Mouse (Mus musculus): Measurements from ENCODE around the gene Pnmal2. TPM values are rescaled to one million over a fixed set of nuclear protein-coding genes. Genes with fewer than 3 reads are reported as not detected.

The Pnmal2 gene
- total and polyA plus RNA-seq, 2 experiments from 2014 or later: 106 to 139 TPM

GRCm38 (mm10) chr7:16905491-16906021 is 38.9 kb upstream of the Pnmal2 start:
- Histone ChIP-seq H3K4me3 (ENCODE audit: low read length) (no peak overlapping the region), H3K27me3 (ENCODE audit: insufficient read depth, low read length) (no peaks in the 10 kb centered on the region), H3K27ac (no peak overlapping the region), H3K9me3 (ENCODE audit: low read length) (no peaks in the 10 kb centered on the region), H3K4me2 (ENCODE audit: low read depth, low read length) (no peak overlapping the region), H3K36me3 (ENCODE audit: insufficient read depth, low read length) (no peaks in the 10 kb centered on the region), H3K9ac (replicated peaks; ENCODE audit: low read length) (no peak overlapping the region), H3K4me1 (ENCODE audit: insufficient read depth, low read length) (no peaks in the 10 kb centered on the region)
- WGBS: 60% methylated on average over 9 of the region's 9 CpGs
- DNase-seq (ENCODE audit: low spot score): no peak
- TF ChIP-seq CTCF (IDR thresholded peaks at IDR 0.05; ENCODE audit: low read depth): no peak
- ATAC-seq: no peak

DNA sequence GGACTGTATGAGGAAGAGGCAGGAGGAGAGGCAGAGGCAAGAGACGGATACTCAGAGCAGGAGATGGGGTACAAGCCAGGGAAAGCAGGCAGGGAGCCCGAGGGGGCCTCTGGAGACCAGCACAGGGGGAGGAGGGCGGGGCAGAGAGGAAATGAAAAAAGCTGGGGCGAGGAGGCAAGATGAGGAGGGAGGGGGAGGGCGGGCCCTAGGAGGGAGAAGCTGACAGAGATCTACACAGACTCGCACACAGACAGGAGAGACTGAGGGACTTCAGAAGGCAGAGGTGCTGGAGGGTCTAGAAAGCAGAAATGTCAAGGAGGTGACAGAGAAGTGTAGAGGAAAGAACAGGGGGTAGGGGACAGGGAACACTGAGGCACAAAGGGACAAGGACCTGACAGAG is 38.2 kb upstream of the Pnmal2 start, which contains the start of gene Ptgir:
Gene Ptgir (plus strand): TSS at position 210 of the 400 bp plus-strand sequence.
- no peak within 1 kb of the TSS for H3K4me2 ChIP-seq (ENCODE audit: low read depth, low read length)
- ATAC-seq (no peak), DNase-seq (ENCODE audit: low spot score) (no peak)
- H3K9ac ChIP-seq (replicated peaks; ENCODE audit: low read length): no peak within 1 kb of the TSS
- TF ChIP-seq CTCF (IDR thresholded peaks at IDR 0.05; ENCODE audit: low read depth): no peak
- H3K27ac ChIP-seq: no peak within 1 kb of the TSS
- WGBS: 16% methylated on average over 6 of the region's 6 CpGs
- no peaks in the 10 kb centered on the region for H3K9me3 ChIP-seq (ENCODE audit: low read length)
- no peaks in the 10 kb centered on the region for H3K4me1 ChIP-seq (ENCODE audit: insufficient read depth, low read length)
- H3K27me3 ChIP-seq (ENCODE audit: insufficient read depth, low read length): no peaks in the 10 kb centered on the region
- H3K36me3 ChIP-seq (ENCODE audit: insufficient read depth, low read length): no peaks in the 10 kb centered on the region
- H3K4me3 ChIP-seq (ENCODE audit: low read length): no peak within 1 kb of the TSS

DNA sequence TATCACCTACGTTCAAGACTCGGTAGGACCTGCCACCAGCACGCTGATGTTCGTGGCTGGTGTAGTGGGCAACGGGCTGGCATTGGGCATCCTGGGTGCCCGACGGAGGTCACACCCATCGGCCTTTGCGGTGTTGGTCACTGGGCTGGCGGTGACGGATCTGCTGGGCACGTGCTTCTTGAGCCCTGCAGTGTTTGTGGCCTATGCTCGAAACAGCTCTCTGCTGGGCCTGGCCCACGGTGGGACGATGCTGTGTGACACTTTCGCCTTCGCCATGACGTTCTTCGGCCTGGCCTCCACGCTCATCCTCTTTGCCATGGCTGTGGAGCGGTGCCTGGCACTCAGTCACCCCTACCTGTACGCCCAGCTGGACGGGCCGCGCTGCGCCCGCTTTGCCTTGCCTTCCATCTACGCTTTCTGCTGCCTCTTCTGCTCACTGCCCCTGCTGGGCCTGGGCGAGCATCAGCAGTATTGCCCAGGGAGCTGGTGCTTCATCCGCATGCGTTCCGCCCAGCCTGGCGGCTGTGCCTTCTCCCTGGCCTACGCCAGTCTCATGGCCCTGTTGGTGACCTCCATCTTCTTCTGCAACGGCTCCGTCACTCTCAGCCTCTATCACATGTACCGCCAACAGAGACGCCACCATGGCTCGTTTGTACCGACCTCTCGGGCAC is 37.5 kb upstream of the Pnmal2 start:
- WGBS: 90% methylated on average over 41 of the region's 41 CpGs
- DNase-seq (ENCODE audit: low spot score): no peak
- Histone ChIP-seq H3K27ac (no peak overlapping the region), H3K9ac (replicated peaks; ENCODE audit: low read length) (no peak overlapping the region), H3K36me3 (ENCODE audit: insufficient read depth, low read length) (no peaks in the 10 kb centered on the region), H3K4me1 (ENCODE audit: insufficient read depth, low read length) (no peaks in the 10 kb centered on the region), H3K4me2 (ENCODE audit: low read depth, low read length) (no peak overlapping the region), H3K4me3 (ENCODE audit: low read length) (no peak overlapping the region), H3K9me3 (ENCODE audit: low read length) (no peaks in the 10 kb centered on the region), H3K27me3 (ENCODE audit: insufficient read depth, low read length) (no peaks in the 10 kb centered on the region)
- no peak for TF ChIP-seq CTCF (IDR thresholded peaks at IDR 0.05; ENCODE audit: low read depth)
- no peak for ATAC-seq

DNA sequence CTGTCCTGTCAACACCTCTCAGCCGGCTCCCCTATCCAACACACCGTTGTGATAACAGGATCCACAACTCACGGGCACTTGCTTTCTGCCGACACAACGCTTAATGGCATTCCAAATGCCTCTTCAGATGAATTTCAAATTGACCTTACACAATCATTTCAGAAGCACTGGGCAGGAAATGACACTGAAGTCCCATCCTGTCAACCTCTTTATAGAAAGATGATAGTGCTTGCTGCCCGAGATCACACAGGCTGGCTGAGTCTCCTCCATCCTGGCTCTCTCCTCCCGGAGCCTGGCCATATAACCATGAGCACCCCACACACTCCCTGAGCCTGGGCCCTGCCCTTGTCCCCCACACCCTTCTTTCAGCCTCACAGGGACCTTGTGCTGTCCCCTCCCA is 36.6 kb upstream of the Pnmal2 start:
- ATAC-seq: no peak
- Histone ChIP-seq H3K9ac (replicated peaks; ENCODE audit: low read length) (no peak overlapping the region), H3K4me1 (ENCODE audit: insufficient read depth, low read length) (no peaks in the 10 kb centered on the region), H3K36me3 (ENCODE audit: insufficient read depth, low read length) (no peaks in the 10 kb centered on the region), H3K4me3 (ENCODE audit: low read length) (no peak overlapping the region), H3K27ac (no peak overlapping the region), H3K27me3 (ENCODE audit: insufficient read depth, low read length) (no peaks in the 10 kb centered on the region), H3K4me2 (ENCODE audit: low read depth, low read length) (no peak overlapping the region), H3K9me3 (ENCODE audit: low read length) (no peaks in the 10 kb centered on the region)
- DNase-seq (ENCODE audit: low spot score): no peak
- 69% methylated on average over 7 of the region's 7 CpGs for WGBS
- no peak for TF ChIP-seq CTCF (IDR thresholded peaks at IDR 0.05; ENCODE audit: low read depth)

- H3K27ac ChIP-seq: no peak overlapping the region
- H3K4me2 ChIP-seq (ENCODE audit: low read depth, low read length): no peak overlapping the region
- WGBS: 46% methylated on average over 11 of the region's 11 CpGs
- H3K27me3 ChIP-seq (ENCODE audit: insufficient read depth, low read length): no peaks in the 10 kb centered on the region
- H3K4me1 ChIP-seq (ENCODE audit: insufficient read depth, low read length): no peaks in the 10 kb centered on the region
- no peaks in the 10 kb centered on the region for H3K36me3 ChIP-seq (ENCODE audit: insufficient read depth, low read length)
- no peaks in the 10 kb centered on the region for H3K9me3 ChIP-seq (ENCODE audit: low read length)
- no peak for TF ChIP-seq CTCF (IDR thresholded peaks at IDR 0.05; ENCODE audit: low read depth)
- ATAC-seq: no peak
- no peak overlapping the region for H3K4me3 ChIP-seq (ENCODE audit: low read length)
- no peak overlapping the region for H3K9ac ChIP-seq (replicated peaks; ENCODE audit: low read length)
- no peak for DNase-seq (ENCODE audit: low spot score)
Observed at GRCm38 (mm10) chr7:16908367-16908766, 36.1 kb upstream of the Pnmal2 start.

- Histone ChIP-seq H3K4me1 (ENCODE audit: insufficient read depth, low read length) (no peaks in the 10 kb centered on the region), H3K4me3 (ENCODE audit: low read length) (no peak overlapping the region), H3K9ac (replicated peaks; ENCODE audit: low read length) (no peak overlapping the region), H3K36me3 (ENCODE audit: insufficient read depth, low read length) (no peaks in the 10 kb centered on the region), H3K27me3 (ENCODE audit: insufficient read depth, low read length) (no peaks in the 10 kb centered on the region), H3K9me3 (ENCODE audit: low read length) (no peaks in the 10 kb centered on the region), H3K27ac (no peak overlapping the region), H3K4me2 (ENCODE audit: low read depth, low read length) (no peak overlapping the region)
- no peak for ATAC-seq
- DNase-seq (ENCODE audit: low spot score): no peak
- TF ChIP-seq CTCF (IDR thresholded peaks at IDR 0.05; ENCODE audit: low read depth): no peak
- 62% methylated on average over 11 of the region's 11 CpGs for WGBS
Observed at GRCm38 (mm10) chr7:16908859-16909258, 35.6 kb upstream of the Pnmal2 start.

DNA sequence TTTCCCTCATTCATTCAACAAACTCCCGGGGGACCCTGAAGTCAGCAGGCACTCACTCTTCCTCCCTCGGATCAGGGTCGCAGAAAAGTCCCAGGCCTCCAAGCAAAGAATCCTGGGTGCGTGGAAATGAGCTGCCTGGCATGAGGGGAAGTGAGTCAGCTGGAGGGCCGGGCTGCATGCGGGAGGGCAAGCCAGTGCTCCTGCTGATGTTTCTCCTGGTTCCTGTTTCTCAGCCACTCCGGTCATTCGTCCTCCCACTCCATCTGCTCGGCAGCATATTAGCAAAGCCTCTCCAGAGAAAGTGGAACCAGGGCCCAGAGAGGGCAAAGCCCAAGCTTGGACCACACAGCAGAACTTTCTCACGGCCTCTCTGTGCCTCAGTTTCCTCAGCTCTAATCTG is 34.6 kb upstream of the Pnmal2 start:
- DNase-seq (ENCODE audit: low spot score) (no peak), ATAC-seq (no peak)
- no peak for TF ChIP-seq CTCF (IDR thresholded peaks at IDR 0.05; ENCODE audit: low read depth)
- Histone ChIP-seq H3K27ac (no peak overlapping the region), H3K9ac (replicated peaks; ENCODE audit: low read length) (no peak overlapping the region), H3K27me3 (ENCODE audit: insufficient read depth, low read length) (no peaks in the 10 kb centered on the region), H3K4me3 (ENCODE audit: low read length) (no peak overlapping the region), H3K4me1 (ENCODE audit: insufficient read depth, low read length) (no peaks in the 10 kb centered on the region), H3K4me2 (ENCODE audit: low read depth, low read length) (no peak overlapping the region), H3K36me3 (ENCODE audit: insufficient read depth, low read length) (peaks cover 6% of the 10 kb centered on the region), H3K9me3 (ENCODE audit: low read length) (no peaks in the 10 kb centered on the region)
- 44% methylated on average over 10 of the region's 10 CpGs for WGBS
